Mouse (Mus musculus): ENCODE results near the gene Hoxc12.

DNA sequence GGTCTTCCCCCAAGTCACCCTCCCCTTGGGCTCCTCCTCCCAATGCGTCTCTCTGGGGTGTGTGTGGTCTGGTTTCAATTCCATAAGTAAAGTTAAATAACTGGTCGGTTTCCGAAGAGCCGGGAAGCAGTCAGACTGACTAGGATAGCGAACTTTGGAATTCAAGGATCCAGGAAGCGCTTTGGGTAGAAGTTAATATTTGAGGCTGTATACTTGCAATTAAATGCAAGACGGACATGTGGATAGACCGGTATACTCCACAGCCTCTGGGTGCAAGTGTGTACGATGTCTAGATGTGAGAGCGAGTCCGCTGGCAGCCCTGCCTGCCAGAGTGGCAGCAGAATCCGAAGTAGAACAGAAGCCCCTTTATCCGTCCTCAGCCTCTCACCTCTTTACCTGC lies 25.9 kb downstream of the Hoxc12 start:
- no peak for TF ChIP-seq MAX (IDR thresholded peaks at IDR 0.05)
- TF ChIP-seq CEBPB (IDR thresholded peaks at IDR 0.05; ENCODE audit: low read depth): no peak
